Mouse (Mus musculus) E14TG2a.4 (cell line): ENCODE results near the gene Ccne1.

Source experiments
- CTCF ChIP-seq: conservative IDR thresholded peaks from 2 replicates; pipeline ENCODE4 v1.5.1; 2014; ENCODE audit warnings: low read length
- NANOG ChIP-seq: IDR thresholded peaks from 2 replicates; pipeline ENCODE4 v1.6.1; 2014; ENCODE audit warnings: borderline replicate concordance, low read length, mixed read lengths
- POU5F1 ChIP-seq: IDR thresholded peaks from 2 replicates; pipeline ENCODE4 v1.6.1; 2014; ENCODE audit warnings: low read length, borderline replicate concordance

DNA sequence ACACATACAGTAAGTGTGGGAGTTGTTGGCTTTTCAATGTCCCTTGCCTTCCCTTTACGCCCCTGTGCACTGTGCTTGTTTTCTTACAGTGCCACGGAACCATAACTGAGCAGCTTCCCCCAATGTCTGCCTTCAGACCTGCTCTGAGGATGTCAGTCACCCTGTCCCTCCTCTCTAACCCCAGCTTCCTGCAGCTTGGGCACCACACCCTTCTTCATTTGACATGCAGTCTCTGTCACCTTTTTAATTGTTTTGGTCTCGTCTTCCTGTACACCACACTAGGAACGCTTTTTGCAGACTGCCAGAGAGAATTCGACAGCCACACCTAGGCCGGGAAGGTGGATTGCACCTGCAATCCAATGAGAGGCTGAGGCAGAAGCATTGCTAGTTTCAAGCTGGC, 13.0 kb downstream of the Ccne1 start:
- TF ChIP-seq CTCF (no peak), POU5F1 (no peak), NANOG (no peak)
